Mouse (Mus musculus) left cerebral cortex, postnatal 4 days (tissue): ENCODE measurements at regions not wholly inside any gene's neighbourhood (a gene's known extent, or its start where the extent isn't known, plus 50 kb on each side); places are given as distances from the start of the nearest gene placed in this dataset.

Experiments used
- DNase-seq: peaks from one replicate; pipeline ENCODE4 v3.0.0-alpha.2; 2022
- intact Hi-C: fragments of 180-260 bp; cut with DNase I; formaldehyde crosslinking; loops from one replicate; pipeline ENCODE4 v1.15.1; 2025

DNA sequence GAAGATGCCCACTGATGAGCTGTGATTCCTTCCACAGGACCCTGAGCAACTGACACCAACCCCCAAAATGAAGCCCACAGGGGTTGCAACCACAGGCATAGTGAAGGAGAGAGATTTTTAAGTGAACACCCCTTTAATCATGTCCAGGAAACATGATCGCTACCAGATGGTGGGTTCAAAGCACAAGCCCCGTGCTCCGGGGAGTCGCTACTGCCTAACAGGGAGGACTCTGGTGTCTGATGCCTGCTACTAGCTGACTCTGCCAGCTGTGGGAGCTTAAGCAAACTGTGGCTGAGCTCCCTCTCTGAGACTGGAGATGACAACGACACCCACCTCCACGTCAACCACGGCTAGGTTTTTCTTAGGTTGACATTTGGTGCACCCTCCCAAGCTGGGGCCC lies 159.7 kb upstream of the Six2 start:
- no peak for DNase-seq
- intact Hi-C loops = no loop called here

GRCm38 (mm10) chr17:85845059-85845458 lies 157.0 kb upstream of the Six2 start:
- intact Hi-C loops = no loop called here
- DNase-seq = no peak

GRCm38 (mm10) chr17:85844486-85844885 lies 156.4 kb upstream of the Six2 start:
- DNase-seq = no peak
- intact Hi-C loops = no loop called here

GRCm38 (mm10) chr17:85823036-85823435 lies 135.0 kb upstream of the Six2 start:
- DNase-seq = no peak
- intact Hi-C loops = no loop called here

GRCm38 (mm10) chr17:85821861-85822260 lies 133.8 kb upstream of the Six2 start:
- intact Hi-C loops = no loop called here
- no peak for DNase-seq

- intact Hi-C loops = no loop called here
- peak; percentile 29 for DNase-seq
Observed at GRCm38 (mm10) chr17:85818098-85818855, 130.2 kb upstream of the Six2 start.

- intact Hi-C loops = no loop called here
- no peak for DNase-seq
Observed at GRCm38 (mm10) chr17:85816521-85816920, 128.4 kb upstream of the Six2 start.

- no peak for DNase-seq
- intact Hi-C loops = no loop called here
Observed at GRCm38 (mm10) chr17:85816056-85816455, 128.0 kb upstream of the Six2 start.

DNA sequence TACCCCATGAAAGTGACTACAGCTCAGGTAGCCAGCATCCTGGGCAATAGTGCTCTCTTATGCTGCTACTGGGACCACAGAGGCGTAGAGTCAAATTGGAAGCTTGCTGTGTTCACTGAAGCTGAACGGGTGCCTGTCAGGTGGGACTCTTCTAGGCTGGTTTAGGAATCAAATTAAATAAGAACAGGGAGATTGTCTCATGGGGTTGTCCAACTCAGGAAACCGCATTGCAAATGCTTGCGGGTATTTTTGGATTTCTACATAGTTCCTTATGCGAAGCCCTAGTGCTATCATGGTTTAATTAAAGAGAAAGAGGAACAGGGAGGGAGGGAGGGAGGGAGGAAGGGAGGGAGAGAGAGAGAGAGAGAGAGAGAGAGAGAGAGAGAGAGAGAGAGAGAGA lies 120.5 kb upstream of the Six2 start:
- intact Hi-C loops = no loop called here

GRCm38 (mm10) chr17:85805726-85806359 lies 117.8 kb upstream of the Six2 start:
- intact Hi-C loops = no loop called here
- no peak for DNase-seq

More for the DNA sequence above, 120.5 kb upstream of the Six2 start:
- no peak for DNase-seq

- intact Hi-C loops = no loop called here
Observed at GRCm38 (mm10) chr17:85804631-85805030, 116.6 kb upstream of the Six2 start.

GRCm38 (mm10) chr17:85801734-85802133 lies 113.7 kb upstream of the Six2 start:
- intact Hi-C loops = no loop called here
- DNase-seq = no peak

More at GRCm38 (mm10) chr17:85804631-85805030, 116.6 kb upstream of the Six2 start:
- no peak for DNase-seq

DNA sequence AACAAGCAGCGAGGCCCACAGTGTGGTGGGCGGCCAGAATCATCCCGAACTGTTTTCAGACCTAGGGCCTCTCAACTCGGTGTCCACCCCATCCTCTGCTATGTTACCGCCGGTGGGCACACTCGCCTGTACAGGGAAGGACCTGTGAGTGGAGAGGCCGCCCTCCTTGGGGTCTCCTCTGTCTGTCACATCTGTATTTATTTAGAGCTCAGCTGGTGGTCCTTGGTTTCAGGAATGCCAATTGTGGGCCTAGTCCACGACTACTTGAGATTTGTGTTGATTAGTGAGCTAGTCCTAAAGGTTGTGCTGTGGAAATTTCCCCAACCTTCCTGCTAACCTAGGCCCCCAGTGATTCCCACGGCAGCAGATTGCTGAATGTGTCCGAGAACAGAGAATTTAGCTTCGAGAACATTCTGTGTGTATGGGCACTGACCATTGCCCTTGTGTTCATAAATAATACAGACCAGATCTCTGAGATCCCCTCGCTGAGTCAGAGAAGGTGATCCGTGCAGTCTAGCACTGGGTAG lies 113.1 kb upstream of the Six2 start:
- DNase-seq = no peak
- intact Hi-C loops = no loop called here

- intact Hi-C loops = no loop called here
- DNase-seq = no peak
Observed at GRCm38 (mm10) chr17:85800357-85801078, 112.4 kb upstream of the Six2 start.

DNA sequence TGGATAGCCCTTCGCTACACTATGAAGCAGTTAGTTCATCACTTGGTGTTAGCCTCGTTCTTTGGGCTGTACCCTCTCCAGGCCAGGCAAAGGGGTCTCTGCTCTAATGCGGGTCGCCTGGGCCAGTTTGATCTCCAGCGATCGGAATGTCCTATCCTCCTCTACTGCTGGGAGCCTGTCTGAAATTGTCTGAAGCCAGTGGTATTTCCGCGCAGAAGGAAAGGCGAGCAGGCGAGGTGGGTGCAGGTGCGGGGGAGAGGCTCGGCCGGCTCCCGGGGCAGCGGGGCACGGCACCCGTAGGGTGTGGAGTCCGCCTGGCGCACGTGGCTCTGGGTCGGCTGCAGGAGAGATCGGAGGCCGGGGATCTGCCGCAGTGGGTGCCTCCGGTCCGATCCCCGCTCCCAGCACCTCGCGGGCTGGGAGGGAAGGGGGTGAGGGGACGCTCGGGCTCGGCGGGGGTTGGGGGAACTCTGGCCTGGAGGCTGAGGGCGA lies 111.8 kb upstream of the Six2 start:
- DNase-seq = no peak

GRCm38 (mm10) chr17:85799081-85799864 lies 111.2 kb upstream of the Six2 start:
- DNase-seq = no peak
- intact Hi-C loops = loop anchor here (5.0 kb wide), 1 partner anchor 112 kb away; the partner anchor contains the start of gene Six2

More for the DNA sequence above, 111.8 kb upstream of the Six2 start:
- intact Hi-C loops = loop anchor here (5.0 kb wide), 1 partner anchor 113 kb away; the partner anchor contains the start of gene Six2

- no peak for DNase-seq
- intact Hi-C loops = loop anchor here (5.0 kb wide), 1 partner anchor 110 kb away; the partner anchor contains the start of gene Six2
Observed at GRCm38 (mm10) chr17:85797755-85798154, 109.7 kb upstream of the Six2 start.

DNA sequence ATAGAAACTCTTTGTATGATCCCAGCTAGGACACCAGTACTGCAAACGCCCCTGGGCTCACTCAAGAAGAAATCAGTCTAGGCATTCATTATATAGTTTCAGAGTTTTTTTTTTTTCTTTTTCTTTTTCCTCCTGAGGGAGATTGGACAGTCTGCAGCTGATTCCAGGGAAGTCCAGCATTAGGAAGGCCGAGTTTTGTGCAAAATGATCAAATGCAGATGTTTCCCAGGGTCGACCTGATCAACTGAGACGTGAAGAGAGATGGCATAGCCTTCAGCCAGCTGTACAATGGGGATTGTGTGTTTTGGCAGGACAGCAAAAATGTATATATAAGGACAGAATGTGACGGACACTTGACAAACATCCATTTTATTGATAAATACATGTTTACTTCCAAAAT lies 107.7 kb upstream of the Six2 start:
- intact Hi-C loops = loop anchor here (5.0 kb wide), 1 partner anchor 109 kb away; the partner anchor contains the start of gene Six2
- no peak for DNase-seq

- intact Hi-C loops = no loop called here
- DNase-seq = no peak
Observed at GRCm38 (mm10) chr17:85785625-85786294, 97.7 kb upstream of the Six2 start.

DNA sequence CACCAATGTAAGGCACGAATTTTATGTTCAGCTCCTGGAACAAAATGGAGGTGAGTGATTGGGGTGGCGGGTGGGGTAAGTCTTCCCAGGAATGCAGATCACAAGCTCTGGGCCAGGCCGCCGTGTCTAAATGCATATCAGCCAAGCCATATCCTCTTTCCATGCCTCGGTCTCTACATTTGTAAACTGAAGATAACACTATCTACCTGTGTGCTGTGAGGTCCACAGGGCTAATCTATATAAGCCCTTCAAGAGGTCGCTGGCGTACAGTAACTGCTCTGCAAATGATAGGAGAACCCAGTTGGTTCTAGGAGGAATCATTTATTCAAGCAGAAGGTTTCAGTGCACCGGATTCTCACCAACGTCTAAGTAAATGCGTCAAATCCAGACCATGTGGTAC lies 92.4 kb upstream of the Six2 start:
- intact Hi-C loops = no loop called here
- DNase-seq = no peak
